Mouse (Mus musculus) spleen, adult 2 months (tissue): ENCODE data around the gene Zkscan2. TPM values are rescaled to one million over a fixed set of nuclear protein-coding genes. Genes with fewer than 3 reads are reported as not detected.

Experiments used
- DNase-seq, 2 experiments: peaks; one replicate each; pipeline versions ENCODE4 v3.0.0 to v3.0.0-alpha.2; 2012 to 2021; ENCODE audit warnings: low spot score in 2 of 2, low read depth in 1 of 2
- H3K27ac ChIP-seq: fragments of 200-500 bp; 2 replicates; pipeline ENCODE4 v1.5.1; 2012; ENCODE audit warnings: low read length, inconsistent platforms; ENCODE audit not compliant: insufficient read depth
- H3K27me3 ChIP-seq: fragments of 200-500 bp; 2 replicates; pipeline ENCODE4 v1.6.1; 2012; ENCODE audit warnings: mild to moderate bottlenecking, moderate library complexity, low read length, inconsistent platforms; ENCODE audit not compliant: control insufficient read depth, insufficient read depth
- H3K36me3 ChIP-seq: fragments of 200-500 bp; 2 replicates; pipeline ENCODE4 v1.6.1; 2012; ENCODE audit warnings: mild to moderate bottlenecking, low read length, inconsistent platforms; ENCODE audit not compliant: control insufficient read depth, insufficient read depth
- H3K4me1 ChIP-seq: fragments of 200-500 bp; 2 replicates; pipeline ENCODE4 v1.6.1; 2011; ENCODE audit warnings: inconsistent platforms; ENCODE audit not compliant: control insufficient read depth, insufficient read depth, insufficient read length
- H3K4me3 ChIP-seq: fragments of 200-500 bp; 2 replicates; pipeline ENCODE4 v1.5.1; 2011; ENCODE audit warnings: mild to moderate bottlenecking, inconsistent platforms; ENCODE audit not compliant: insufficient read depth, insufficient read length; ENCODE audit errors: extremely low read depth
- CTCF ChIP-seq: fragments of 200-500 bp; IDR thresholded peaks from 2 replicates; pipeline ENCODE4 v1.5.1; 2011; ENCODE audit warnings: mild to moderate bottlenecking, inconsistent platforms; ENCODE audit not compliant: insufficient read depth, insufficient read length, insufficient replicate concordance; ENCODE audit errors: extremely low read depth
- POLR2A ChIP-seq: fragments of 200-500 bp; IDR thresholded peaks from 2 replicates; pipeline ENCODE4 v1.6.1; 2011; ENCODE audit warnings: low read depth, low read length, inconsistent platforms
- WGBS: fragments of 180-500 bp; shearing (Covaris S2); methylation state at CpG from one replicate; pipeline ENCODE4 v1.1.7; 2018; 5-methylcytosine and 5-hydroxymethylcytosine counted together
- polyA plus RNA-seq: library from polyadenylated mRNA; depleted of rRNA; stranded (reverse); fragments of >200 nt; gene quantifications from 2 replicates; pipeline ENCODE4 v1.2.3, GENCODE M21; 2012

The Zkscan2 gene
- polyA plus RNA-seq, 1 experiment, result 0.04 TPM

- no peaks in the 10 kb centered on the region for H3K4me1 ChIP-seq
- DNase-seq, result no peak
- H3K27me3 ChIP-seq, result no peaks in the 10 kb centered on the region
- 68% methylated on average over 4 of the region's 4 CpGs for WGBS
- H3K36me3 ChIP-seq, result no peaks in the 10 kb centered on the region
- H3K27ac ChIP-seq, result no peak overlapping the region
- TF ChIP-seq CTCF (no peak), POLR2A (no peak)
- H3K4me3 ChIP-seq, result no peak overlapping the region
These were observed 41.0 kb downstream of the Zkscan2 start for GRCm38 (mm10) chr7:123459247-123459646.

GRCm38 (mm10) chr7:123458309-123458708 lies 41.9 kb downstream of the Zkscan2 start:
- Histone ChIP-seq H3K27ac (no peak overlapping the region), H3K4me3 (no peak overlapping the region), H3K4me1 (no peaks in the 10 kb centered on the region), H3K36me3 (no peaks in the 10 kb centered on the region), H3K27me3 (no peaks in the 10 kb centered on the region)
- DNase-seq, result no peak
- 87% methylated on average over 4 of the region's 4 CpGs for WGBS
- TF ChIP-seq POLR2A, result no peak
- no peak for TF ChIP-seq CTCF

- 93% methylated on average over 3 of the region's 3 CpGs for WGBS
- Histone ChIP-seq H3K27ac (no peak overlapping the region), H3K4me3 (no peak overlapping the region), H3K36me3 (no peaks in the 10 kb centered on the region), H3K27me3 (no peaks in the 10 kb centered on the region), H3K4me1 (no peaks in the 10 kb centered on the region)
- DNase-seq, result no peak
- no peak for TF ChIP-seq POLR2A
- TF ChIP-seq CTCF, result no peak
These were observed 45.2 kb downstream of the Zkscan2 start for GRCm38 (mm10) chr7:123455088-123455487.

GRCm38 (mm10) chr7:123453066-123453465 lies 47.2 kb downstream of the Zkscan2 start:
- WGBS, result 73% methylated on average over 8 of the region's 8 CpGs
- Histone ChIP-seq H3K4me3 (no peak overlapping the region), H3K27ac (no peak overlapping the region), H3K27me3 (no peaks in the 10 kb centered on the region), H3K4me1 (no peaks in the 10 kb centered on the region), H3K36me3 (no peaks in the 10 kb centered on the region)
- no peak for TF ChIP-seq CTCF
- no peak for DNase-seq

GRCm38 (mm10) chr7:123452551-123452950 lies 47.7 kb downstream of the Zkscan2 start:
- no peak overlapping the region for H3K27ac ChIP-seq
- H3K36me3 ChIP-seq, result no peaks in the 10 kb centered on the region
- TF ChIP-seq POLR2A (no peak), CTCF (no peak)
- H3K4me3 ChIP-seq, result no peak overlapping the region
- DNase-seq, result no peak
- WGBS, result 72% methylated on average over 6 of the region's 6 CpGs
- no peaks in the 10 kb centered on the region for H3K27me3 ChIP-seq
- no peaks in the 10 kb centered on the region for H3K4me1 ChIP-seq

- 89% methylated on average over 2 of the region's 2 CpGs for WGBS
- H3K27ac ChIP-seq, result no peak overlapping the region
- no peaks in the 10 kb centered on the region for H3K36me3 ChIP-seq
- no peak for DNase-seq
- H3K4me3 ChIP-seq, result no peak overlapping the region
- TF ChIP-seq POLR2A, result no peak
- TF ChIP-seq CTCF, result no peak
- H3K27me3 ChIP-seq, result no peaks in the 10 kb centered on the region
- H3K4me1 ChIP-seq, result no peaks in the 10 kb centered on the region
These were observed 49.7 kb downstream of the Zkscan2 start for GRCm38 (mm10) chr7:123450515-123450914.

GRCm38 (mm10) chr7:123449676-123450075 lies 50.6 kb downstream of the Zkscan2 start:
- no peak for TF ChIP-seq POLR2A
- TF ChIP-seq CTCF, result no peak
- no peaks in the 10 kb centered on the region for H3K27me3 ChIP-seq
- no peak for DNase-seq
- H3K4me3 ChIP-seq, result no peak overlapping the region
- WGBS, result 78% methylated on average over 10 of the region's 10 CpGs
- H3K4me1 ChIP-seq, result no peaks in the 10 kb centered on the region
- H3K36me3 ChIP-seq, result no peaks in the 10 kb centered on the region
- no peak overlapping the region for H3K27ac ChIP-seq
